Mouse (Mus musculus): Measurements from ENCODE around the gene Zscan2.

The Zscan2 gene

GRCm38 (mm10) chr7:80875727-80876126 is 15.0 kb downstream of the Zscan2 start:
- CTCF ChIA-PET = no interaction called here

- CTCF ChIA-PET = no interaction called here
Measured at GRCm38 (mm10) chr7:80882830-80883505, 22.2 kb downstream of the Zscan2 start.

GRCm38 (mm10) chr7:80885666-80886065 is 24.9 kb downstream of the Zscan2 start:
- CTCF ChIA-PET = interaction anchor here (0.7 kb wide), 1 partner anchor 308 kb away, joined by 5 read pairs; no protein-coding TSS in a partner anchor

- CTCF ChIA-PET = interaction anchor here (0.7 kb wide), 1 partner anchor 40 kb away, joined by 3 read pairs; no protein-coding TSS in a partner anchor
Measured at GRCm38 (mm10) chr7:80888595-80888994, 27.9 kb downstream of the Zscan2 start.

- CTCF ChIA-PET = no interaction called here
Measured at GRCm38 (mm10) chr7:80889021-80889511, 28.3 kb downstream of the Zscan2 start.

GRCm38 (mm10) chr7:80889841-80890241 is 29.1 kb downstream of the Zscan2 start:
- CTCF ChIA-PET = interaction anchor here (0.6 to 0.7 kb wide), 3 partner anchors 88 to 293 kb away, joined by 3 to 6 read pairs (median 4); no protein-coding TSS in a partner anchor

- CTCF ChIA-PET = interaction anchor here (0.7 kb wide), 1 partner anchor 11 kb away, joined by 3 read pairs; no protein-coding TSS in a partner anchor
Measured at GRCm38 (mm10) chr7:80893086-80893752, 32.5 kb downstream of the Zscan2 start.

- CTCF ChIA-PET = no interaction called here
Measured at GRCm38 (mm10) chr7:80893753-80894129, 33.0 kb downstream of the Zscan2 start.

- CTCF ChIA-PET = no interaction called here
Measured at GRCm38 (mm10) chr7:80894196-80894595, 33.5 kb downstream of the Zscan2 start.

- CTCF ChIA-PET = no interaction called here
Measured at GRCm38 (mm10) chr7:80894815-80895519, 34.2 kb downstream of the Zscan2 start.

GRCm38 (mm10) chr7:80897134-80897533 is 36.4 kb downstream of the Zscan2 start:
- CTCF ChIA-PET = no interaction called here

GRCm38 (mm10) chr7:80897721-80898120 is 37.0 kb downstream of the Zscan2 start:
- CTCF ChIA-PET = no interaction called here

- CTCF ChIA-PET = interaction anchor here (0.9 kb wide), 1 partner anchor 35 kb away, joined by 3 read pairs; no protein-coding TSS in a partner anchor
Measured at GRCm38 (mm10) chr7:80900944-80901501, 40.3 kb downstream of the Zscan2 start, which contains the start of gene Wdr73. Wdr73 (minus strand) TSS chr7:80901269.

- CTCF ChIA-PET = no interaction called here
Measured at GRCm38 (mm10) chr7:80901541-80902274, 41.0 kb downstream of the Zscan2 start.

GRCm38 (mm10) chr7:80903625-80904422 is 43.1 kb downstream of the Zscan2 start:
- CTCF ChIA-PET = interaction anchor here (0.5 kb wide), 1 partner anchor 11 kb away, joined by 3 read pairs; no protein-coding TSS in a partner anchor

- CTCF ChIA-PET = no interaction called here
Measured at GRCm38 (mm10) chr7:80904921-80905515, 44.3 kb downstream of the Zscan2 start, which contains the start of gene Nmb. Nmb (minus strand) TSS chr7:80905076.

- CTCF ChIA-PET = interaction anchor here (0.5 kb wide), 1 partner anchor 50 kb away, joined by 3 read pairs; no protein-coding TSS in a partner anchor
Measured at GRCm38 (mm10) chr7:80911053-80911452, 50.3 kb downstream of the Zscan2 start.

- CTCF ChIA-PET = no interaction called here
Measured at GRCm38 (mm10) chr7:80912496-80912895, 51.8 kb downstream of the Zscan2 start.

- CTCF ChIA-PET = no interaction called here
Measured at GRCm38 (mm10) chr7:80917916-80918465, 57.3 kb downstream of the Zscan2 start.
